Mouse (Mus musculus): ENCODE data around the gene Col20a1. TPM values are rescaled to one million over a fixed set of nuclear protein-coding genes. Genes with fewer than 3 reads are reported as not detected.

Gene Col20a1
- total and polyA plus RNA-seq, 2 experiments from 2014 or later, result 0.28 to 0.68 TPM

GRCm38 (mm10) chr2:180967010-180967763, 19.1 kb upstream of the Col20a1 start, which contains the start of gene Arfgap1:
Gene Arfgap1 (plus strand): TSS chr2:180967225.
- Histone ChIP-seq H3K27me3 (ENCODE audit: insufficient read depth, low read length) (no peaks in the 10 kb centered on the region), H3K36me3 (ENCODE audit: insufficient read depth, low read length) (peaks cover 25% of the 10 kb centered on the region), H3K9me3 (ENCODE audit: low read length) (no peaks in the 10 kb centered on the region), H3K4me3 (ENCODE audit: low read length) (peak within 1 kb of the TSS; percentile 86), H3K9ac (replicated peaks; ENCODE audit: low read length) (peak within 1 kb of the TSS; percentile 95), H3K4me1 (ENCODE audit: insufficient read depth, low read length) (peaks cover 7% of the 10 kb centered on the region; the same call in 1 of the 2 replicates), H3K27ac (peak within 1 kb of the TSS; percentile 93), H3K4me2 (ENCODE audit: low read depth, low read length) (peak within 1 kb of the TSS; percentile 96)
- peak; percentile 92 for ATAC-seq
- DNase-seq (ENCODE audit: low spot score), result peak; percentile 97
- peak; percentile 9; the same call in 1 of the 2 replicates for TF ChIP-seq CTCF (IDR thresholded peaks at IDR 0.05; ENCODE audit: low read depth)
- under 1% methylated on average over 57 of the region's 57 CpGs for WGBS

GRCm38 (mm10) chr2:180981133-180981532, 5.2 kb upstream of the Col20a1 start:
- peaks cover 68% of the 10 kb centered on the region for H3K36me3 ChIP-seq (ENCODE audit: insufficient read depth, low read length)
- H3K27me3 ChIP-seq (ENCODE audit: insufficient read depth, low read length), result no peaks in the 10 kb centered on the region
- H3K9ac ChIP-seq (replicated peaks; ENCODE audit: low read length), result no peak overlapping the region
- H3K4me1 ChIP-seq (ENCODE audit: insufficient read depth, low read length), result no peaks in the 10 kb centered on the region
- ATAC-seq (no peak), DNase-seq (ENCODE audit: low spot score) (no peak)
- no peak for TF ChIP-seq CTCF (IDR thresholded peaks at IDR 0.05; ENCODE audit: low read depth)
- no peak overlapping the region for H3K4me2 ChIP-seq (ENCODE audit: low read depth, low read length)
- H3K27ac ChIP-seq, result no peak overlapping the region
- H3K4me3 ChIP-seq (ENCODE audit: low read length), result no peak overlapping the region
- no peaks in the 10 kb centered on the region for H3K9me3 ChIP-seq (ENCODE audit: low read length)
- 79% methylated on average over 6 of the region's 6 CpGs for WGBS

DNA sequence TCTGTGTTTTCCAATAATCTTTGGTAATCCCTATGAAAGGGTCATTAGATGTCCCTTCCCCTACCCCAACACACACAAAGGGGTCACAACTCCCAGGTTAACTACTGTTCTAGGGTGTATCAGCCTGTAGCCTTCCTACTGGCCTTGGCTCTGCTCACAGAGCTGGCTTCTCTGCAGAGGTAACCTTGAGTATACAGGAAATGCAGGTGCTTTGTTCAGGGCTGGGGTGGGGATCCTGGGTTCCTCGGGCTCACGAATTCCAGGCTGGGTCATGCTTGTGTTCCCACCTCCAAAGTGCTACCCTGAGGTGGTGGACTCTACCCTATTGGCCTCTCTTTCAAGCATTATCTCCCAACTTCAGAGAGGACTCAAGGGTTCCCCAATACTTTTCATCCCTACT, 700 bp upstream of the Col20a1 start:
- Histone ChIP-seq H3K4me3 (ENCODE audit: low read length) (no peak overlapping the region), H3K9me3 (ENCODE audit: low read length) (no peaks in the 10 kb centered on the region), H3K4me1 (ENCODE audit: insufficient read depth, low read length) (no peaks in the 10 kb centered on the region), H3K4me2 (ENCODE audit: low read depth, low read length) (no peak overlapping the region), H3K27ac (no peak overlapping the region), H3K9ac (replicated peaks; ENCODE audit: low read length) (no peak overlapping the region), H3K27me3 (ENCODE audit: insufficient read depth, low read length) (no peaks in the 10 kb centered on the region), H3K36me3 (ENCODE audit: insufficient read depth, low read length) (peaks cover 24% of the 10 kb centered on the region)
- TF ChIP-seq CTCF (IDR thresholded peaks at IDR 0.05; ENCODE audit: low read depth), result no peak
- 83% methylated on average over 2 of the region's 2 CpGs for WGBS
- ATAC-seq, result no peak
- DNase-seq (ENCODE audit: low spot score), result no peak

DNA sequence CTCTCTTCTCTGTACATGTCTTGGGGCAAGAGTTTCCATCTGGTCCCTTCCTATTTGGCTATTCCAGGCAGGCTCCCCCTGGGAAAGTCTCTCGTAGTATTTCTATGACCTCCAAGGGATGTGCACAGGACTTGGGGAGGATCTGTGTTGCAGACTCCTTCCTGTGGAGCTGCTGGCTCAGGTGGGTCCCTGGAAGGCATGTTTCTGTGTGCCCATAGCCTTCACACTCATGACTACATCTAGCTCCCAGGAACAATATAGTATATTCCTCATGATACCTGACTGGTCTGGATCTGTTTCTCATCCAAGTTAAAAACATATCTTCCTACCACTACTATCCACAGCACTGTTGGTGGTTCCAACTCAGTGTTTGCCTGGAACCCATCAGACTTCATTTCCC, 666 bp downstream of the Col20a1 start:
- H3K9me3 ChIP-seq (ENCODE audit: low read length), result no peaks in the 10 kb centered on the region
- no peak overlapping the region for H3K27ac ChIP-seq
- H3K4me2 ChIP-seq (ENCODE audit: low read depth, low read length), result no peak overlapping the region
- H3K36me3 ChIP-seq (ENCODE audit: insufficient read depth, low read length), result peaks cover 10% of the 10 kb centered on the region; the same call in 1 of the 2 replicates
- no peak overlapping the region for H3K4me3 ChIP-seq (ENCODE audit: low read length)
- no peak for TF ChIP-seq CTCF (IDR thresholded peaks at IDR 0.05; ENCODE audit: low read depth)
- no peak overlapping the region for H3K9ac ChIP-seq (replicated peaks; ENCODE audit: low read length)
- WGBS, result 65% methylated on average over 1 of the region's 1 CpGs
- no peaks in the 10 kb centered on the region for H3K27me3 ChIP-seq (ENCODE audit: insufficient read depth, low read length)
- no peaks in the 10 kb centered on the region for H3K4me1 ChIP-seq (ENCODE audit: insufficient read depth, low read length)
- DNase-seq (ENCODE audit: low spot score) (no peak), ATAC-seq (no peak)

DNA sequence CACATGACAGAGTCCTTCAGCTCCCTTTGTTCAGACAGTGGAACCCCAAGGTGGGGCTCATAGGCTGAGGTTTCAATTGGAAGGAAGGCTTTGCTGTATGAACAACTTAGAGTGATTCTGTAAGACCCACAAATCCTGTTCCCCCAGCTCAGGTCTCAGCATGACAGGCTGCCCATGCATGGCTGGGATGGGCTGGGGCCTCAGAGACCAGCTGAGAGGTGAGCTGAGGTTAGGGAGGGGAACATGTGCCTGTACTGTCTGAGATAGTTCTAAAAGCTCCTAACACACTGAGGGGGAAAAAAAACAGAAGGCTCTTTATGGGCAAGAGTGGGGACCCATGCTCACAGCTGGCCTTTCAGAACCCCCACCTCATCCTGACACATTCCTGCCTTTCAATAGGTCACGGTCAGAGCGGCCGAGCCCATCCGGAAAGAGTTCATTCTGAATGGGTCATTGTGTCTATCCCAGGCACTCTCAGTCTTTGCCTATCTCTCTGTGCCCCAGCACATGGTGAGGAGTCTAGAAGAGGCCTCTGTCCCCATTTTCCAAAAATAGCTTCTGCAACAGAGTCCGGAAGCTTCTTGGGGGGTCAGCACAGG, 1.2 kb downstream of the Col20a1 start:
- ATAC-seq (peak; percentile 13; the same call in 1 of the 2 replicates), DNase-seq (ENCODE audit: low spot score) (no peak)
- H3K4me3 ChIP-seq (ENCODE audit: low read length), result no peak overlapping the region
- no peak overlapping the region for H3K27ac ChIP-seq
- H3K4me1 ChIP-seq (ENCODE audit: insufficient read depth, low read length), result no peaks in the 10 kb centered on the region
- H3K4me2 ChIP-seq (ENCODE audit: low read depth, low read length), result no peak overlapping the region
- no peaks in the 10 kb centered on the region for H3K27me3 ChIP-seq (ENCODE audit: insufficient read depth, low read length)
- peaks cover 5% of the 10 kb centered on the region; the same call in 1 of the 2 replicates for H3K36me3 ChIP-seq (ENCODE audit: insufficient read depth, low read length)
- no peak overlapping the region for H3K9ac ChIP-seq (replicated peaks; ENCODE audit: low read length)
- no peaks in the 10 kb centered on the region for H3K9me3 ChIP-seq (ENCODE audit: low read length)
- WGBS, result 22% methylated on average over 5 of the region's 5 CpGs
- no peak for TF ChIP-seq CTCF (IDR thresholded peaks at IDR 0.05; ENCODE audit: low read depth)

DNA sequence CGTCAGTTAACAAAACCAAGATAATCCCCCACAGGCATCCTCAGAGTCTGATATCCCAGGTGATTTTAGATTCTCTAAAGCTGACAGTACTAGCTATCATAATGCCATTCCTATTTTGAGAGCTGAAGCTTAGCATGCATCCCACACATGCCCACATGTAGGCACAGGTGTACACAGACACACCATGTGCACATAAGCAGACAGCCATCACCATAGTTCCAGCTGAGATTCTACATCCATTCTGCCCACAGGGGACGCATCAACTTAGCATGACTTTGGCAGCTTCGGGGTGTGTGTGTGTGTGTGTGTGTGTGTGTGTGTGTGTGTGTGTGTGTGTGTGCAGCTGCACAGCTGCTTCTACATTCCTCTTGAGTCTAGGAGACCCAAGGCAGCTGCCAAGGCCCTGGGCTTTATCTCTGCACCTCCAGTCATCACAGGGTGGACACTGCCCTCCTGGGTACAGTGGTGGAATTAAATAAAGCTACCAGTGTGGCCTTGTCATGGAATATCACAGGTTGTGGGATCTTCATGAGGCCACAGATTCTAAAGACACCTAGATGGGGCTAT, 2.1 kb downstream of the Col20a1 start:
- peak; percentile 25 for DNase-seq (ENCODE audit: low spot score)
- Histone ChIP-seq H3K9me3 (ENCODE audit: low read length) (no peaks in the 10 kb centered on the region), H3K4me1 (ENCODE audit: insufficient read depth, low read length) (no peaks in the 10 kb centered on the region), H3K27me3 (ENCODE audit: insufficient read depth, low read length) (no peaks in the 10 kb centered on the region), H3K9ac (replicated peaks; ENCODE audit: low read length) (no peak overlapping the region), H3K27ac (no peak overlapping the region), H3K4me3 (ENCODE audit: low read length) (no peak overlapping the region), H3K36me3 (ENCODE audit: insufficient read depth, low read length) (no peaks in the 10 kb centered on the region; the same call in 1 of the 2 replicates), H3K4me2 (ENCODE audit: low read depth, low read length) (no peak overlapping the region)
- 39% methylated on average over 3 of the region's 3 CpGs for WGBS
- peak; percentile 6; the same call in 1 of the 2 replicates for TF ChIP-seq CTCF (IDR thresholded peaks at IDR 0.05; ENCODE audit: low read depth)
- peak; percentile 48 for ATAC-seq
